Mouse (Mus musculus) CH12.LX (cell line): Measurements from ENCODE around the gene Cdk5rap2. TPM values are rescaled to one million over a fixed set of nuclear protein-coding genes. Genes with fewer than 3 reads are reported as not detected.

Source experiments
- DNase-seq: peaks from one replicate; pipeline ENCODE4 v3.0.0-alpha.2; 2013; ENCODE audit errors: extremely low read depth
- H3K27ac ChIP-seq: 2 replicates; pipeline ENCODE4 v1.5.1; 2012; ENCODE audit warnings: low read depth, mild to moderate bottlenecking, control low read depth, moderate library complexity; ENCODE audit not compliant: insufficient read depth
- H3K27me3 ChIP-seq: replicated peaks from 2 replicates; pipeline ENCODE3; 2012; ENCODE audit warnings: inconsistent platforms
- H3K36me3 ChIP-seq, 2 experiments: replicated peaks in 1 of 2; 2 replicates each; pipeline versions ENCODE3 to v1.6.1; 2012; ENCODE audit warnings: inconsistent platforms in 1 of 2, low read length in 1 of 2, mild to moderate bottlenecking in 1 of 2, mixed read lengths in 1 of 2, moderate library complexity in 1 of 2; ENCODE audit not compliant: control insufficient read depth in 1 of 2, insufficient read depth in 1 of 2
- H3K4me1 ChIP-seq, 2 experiments: 2 replicates each; pipeline ENCODE4 v1.6.1; 2012; ENCODE audit warnings: inconsistent platforms in 1 of 2, moderate library complexity in 1 of 2; ENCODE audit not compliant: insufficient read depth in 2 of 2, control insufficient read depth in 1 of 2
- H3K4me2 ChIP-seq: 2 replicates; pipeline ENCODE4 v1.6.1; 2012; ENCODE audit warnings: low read depth, mild to moderate bottlenecking, control low read depth; ENCODE audit not compliant: poor library complexity, insufficient read depth, severe bottlenecking
- H3K4me3 ChIP-seq, 3 experiments: fragments of 150-350 bp in 1 of 3; sonication (generic) in 1 of 3; replicated peaks in 1 of 3; 2 replicates each; pipeline versions ENCODE3 to v1.5.1; 2011 to 2012; ENCODE audit warnings: low read depth in 2 of 3, low read length in 2 of 3, mild to moderate bottlenecking in 2 of 3, moderate library complexity in 2 of 3, control low read depth in 1 of 3, improper control_type of control experiment in 1 of 3, inconsistent platforms in 1 of 3, mixed read lengths in 1 of 3; ENCODE audit not compliant: poor library complexity in 1 of 3
- H3K79me2 ChIP-seq: replicated peaks from 2 replicates; pipeline ENCODE4 v1.6.1; 2012; ENCODE audit warnings: mild to moderate bottlenecking, moderate library complexity; ENCODE audit not compliant: control insufficient read depth, poor library complexity, insufficient read depth, severe bottlenecking; ENCODE audit errors: extremely low read depth
- H3K9ac ChIP-seq: 2 replicates; pipeline ENCODE4 v1.6.1; 2012; ENCODE audit warnings: low read depth, mild to moderate bottlenecking, control low read depth, moderate library complexity; ENCODE audit not compliant: insufficient read depth
- H3K9me3 ChIP-seq: replicated peaks from 2 replicates; pipeline ENCODE3; 2012; ENCODE audit warnings: low read length, inconsistent platforms, mixed read lengths
- CHD1 ChIP-seq: IDR thresholded peaks from 2 replicates; pipeline ENCODE4 v1.6.1; 2012; ENCODE audit warnings: low read depth, low read length, improper control_type of control experiment, inconsistent platforms
- CHD2 ChIP-seq: IDR thresholded peaks from 2 replicates; pipeline ENCODE4 v1.6.1; 2011; ENCODE audit warnings: low read length, improper control_type of control experiment
- CTCF ChIP-seq, 2 experiments: IDR thresholded peaks in 1 of 2; conservative IDR thresholded peaks in 1 of 2; 2 replicates each; pipeline ENCODE4 v1.5.1; 2011 to 2012; ENCODE audit warnings: low read depth in 2 of 2, low read length in 2 of 2, improper control_type of control experiment in 1 of 2, inconsistent platforms in 1 of 2, mild to moderate bottlenecking in 1 of 2, moderate library complexity in 1 of 2
- E2F4 ChIP-seq: IDR thresholded peaks from 2 replicates; pipeline ENCODE4 v1.6.1; 2011; ENCODE audit warnings: low read depth, low read length, improper control_type of control experiment; ENCODE audit not compliant: insufficient replicate concordance
- ELF1 ChIP-seq: IDR thresholded peaks from 2 replicates; pipeline ENCODE4 v1.6.1; 2014; ENCODE audit warnings: low read depth, mild to moderate bottlenecking, inconsistent platforms, low read length, improper control_type of control experiment
- EP300 ChIP-seq: IDR thresholded peaks from 2 replicates; pipeline ENCODE4 v1.6.1; 2011; ENCODE audit warnings: low read length, improper control_type of control experiment
- GABPA ChIP-seq: IDR thresholded peaks from 2 replicates; pipeline ENCODE4 v1.6.1; 2012; ENCODE audit warnings: low read depth, low read length, improper control_type of control experiment, inconsistent platforms; ENCODE audit not compliant: insufficient replicate concordance
- HCFC1 ChIP-seq: IDR thresholded peaks from 2 replicates; pipeline ENCODE4 v1.6.1; 2012; ENCODE audit warnings: low read depth, mild to moderate bottlenecking, inconsistent platforms, low read length, improper control_type of control experiment
- JUN ChIP-seq: IDR thresholded peaks from 2 replicates; pipeline ENCODE4 v1.6.1; 2011; ENCODE audit warnings: low read depth, mild to moderate bottlenecking, low read length, improper control_type of control experiment, moderate library complexity; ENCODE audit not compliant: insufficient read depth
- KAT2A ChIP-seq: IDR thresholded peaks from 2 replicates; pipeline ENCODE4 v1.6.1; 2012; ENCODE audit warnings: low read length, improper control_type of control experiment, inconsistent platforms; ENCODE audit not compliant: insufficient replicate concordance
- MAZ ChIP-seq: IDR thresholded peaks from 2 replicates; pipeline ENCODE4 v1.6.1; 2012; ENCODE audit warnings: low read depth, mild to moderate bottlenecking, inconsistent platforms, low read length, improper control_type of control experiment, moderate library complexity
- MEF2A ChIP-seq: IDR thresholded peaks from 2 replicates; pipeline ENCODE4 v1.6.1; 2014; ENCODE audit warnings: low read depth, mild to moderate bottlenecking, inconsistent platforms, low read length, improper control_type of control experiment, borderline replicate concordance
- MYC ChIP-seq: IDR thresholded peaks from 2 replicates; pipeline ENCODE4 v1.6.1; 2011; ENCODE audit warnings: low read depth, mild to moderate bottlenecking, improper control_type of control experiment, low read length
- NELFE ChIP-seq: IDR thresholded peaks from 2 replicates; pipeline ENCODE4 v1.6.1; 2011; ENCODE audit warnings: low read depth, low read length, improper control_type of control experiment
- NRF1 ChIP-seq: IDR thresholded peaks from 2 replicates; pipeline ENCODE4 v1.6.1; 2014; ENCODE audit warnings: low read depth, mild to moderate bottlenecking, inconsistent platforms, low read length, improper control_type of control experiment, moderate library complexity
- PAX5 ChIP-seq: IDR thresholded peaks from 2 replicates; pipeline ENCODE4 v1.6.1; 2012; ENCODE audit warnings: low read length, inconsistent platforms, mixed read lengths
- POLR2AphosphoS2 ChIP-seq: IDR thresholded peaks from 2 replicates; pipeline ENCODE4 v1.6.1; 2011; ENCODE audit warnings: low read depth, low read length, improper control_type of control experiment
- RCOR1 ChIP-seq: conservative IDR thresholded peaks from 2 replicates; pipeline ENCODE4 v1.6.1; 2012; ENCODE audit warnings: low read depth, mild to moderate bottlenecking, inconsistent platforms, low read length, improper control_type of control experiment
- SMC3 ChIP-seq: IDR thresholded peaks from 2 replicates; pipeline ENCODE4 v1.6.1; 2011; ENCODE audit warnings: low read depth, low read length, improper control_type of control experiment
- TBP ChIP-seq: conservative IDR thresholded peaks from 2 replicates; pipeline ENCODE4 v1.6.1; 2011; ENCODE audit warnings: low read depth, low read length, improper control_type of control experiment
- TCF12 ChIP-seq: IDR thresholded peaks from 2 replicates; pipeline ENCODE4 v1.6.1; 2014; ENCODE audit warnings: low read depth, mild to moderate bottlenecking, inconsistent platforms, low read length, improper control_type of control experiment
- UBTF ChIP-seq: IDR thresholded peaks from 2 replicates; pipeline ENCODE4 v1.6.1; 2012; ENCODE audit warnings: low read depth, mild to moderate bottlenecking, inconsistent platforms, low read length, improper control_type of control experiment, moderate library complexity
- USF1 ChIP-seq: IDR thresholded peaks from 2 replicates; pipeline ENCODE4 v1.6.1; 2014; ENCODE audit warnings: low read depth, mild to moderate bottlenecking, inconsistent platforms, low read length, improper control_type of control experiment
- USF2 ChIP-seq: conservative IDR thresholded peaks from 2 replicates; pipeline ENCODE4 v1.6.1; 2011; ENCODE audit warnings: low read depth, low read length, improper control_type of control experiment
- ZC3H11A ChIP-seq: IDR thresholded peaks from 2 replicates; pipeline ENCODE4 v1.6.1; 2012; ENCODE audit warnings: low read depth, mild to moderate bottlenecking, inconsistent platforms, low read length, improper control_type of control experiment
- ZKSCAN1 ChIP-seq: IDR thresholded peaks from 2 replicates; pipeline ENCODE4 v1.6.1; 2012; ENCODE audit warnings: low read depth, inconsistent platforms, low read length, improper control_type of control experiment, borderline replicate concordance
- ZNF384 ChIP-seq: IDR thresholded peaks from 2 replicates; pipeline ENCODE4 v1.6.1; 2012; ENCODE audit warnings: low read depth, low read length, improper control_type of control experiment, inconsistent platforms
- dilution Hi-C: fragments of 300-500 bp; cut with MboI; formaldehyde crosslinking; loops from 2 replicates; pipeline ENCODE4 v1.14.3; 2020; ENCODE audit warnings: low sequenced_read_pairs; ENCODE audit not compliant: extremely low pct_unique_long_range_greater_than_20kb, extremely low pct_ligation_motif_present
- in situ Hi-C: fragments of 300-500 bp; cut with MboI; formaldehyde crosslinking; loops from 3 replicates; pipeline ENCODE4 v1.14.3; 2019; ENCODE audit warnings: low sequenced_read_pairs, low pct_ligation_motif_present, low pct_unique_long_range_greater_than_20kb, mixed read lengths
- polyA plus RNA-seq: library from polyadenylated mRNA; unstranded; fragments of >175 nt; gene quantifications from 2 replicates; pipeline ENCODE4 v1.2.1, GENCODE M21; 2012; ENCODE audit warnings: low read depth; ENCODE audit not compliant: insufficient read length
- total RNA-seq, 2 experiments: library from RNA; depleted of rRNA; stranded (reverse); fragments of 300-350 nt in 1 of 2; fragments of >200 nt in 1 of 2; gene quantifications; 2 replicates each; pipeline ENCODE4 v1.2.3; 2012 to 2014

Cdk5rap2 gene
- total and polyA plus RNA-seq, 3 experiments: 12.1 to 26.3 (median 15.9) TPM

GRCm38 (mm10) chr4:70238862-70239261 lies 171.4 kb downstream of the Cdk5rap2 start:
- Histone ChIP-seq H3K4me3 (no peak overlapping the region), H3K27me3 (no peaks in the 10 kb centered on the region), H3K27ac (no peak overlapping the region), H3K9ac (no peak overlapping the region), H3K79me2 (no peaks in the 10 kb centered on the region), H3K4me1 (no peaks in the 10 kb centered on the region), H3K36me3 (peaks cover 48 to 96% of the 10 kb centered on the region in 2 experiments), H3K9me3 (no peaks in the 10 kb centered on the region), H3K4me2 (no peak overlapping the region)
- DNase-seq: no peak
- dilution Hi-C loops: no loop called here
- in situ Hi-C loops: no loop called here
- TF ChIP-seq EP300 (no peak), MAZ (no peak), ELF1 (no peak), CHD1 (no peak), USF2 (no peak), RCOR1 (no peak), HCFC1 (no peak), TBP (no peak), GABPA (no peak), TCF12 (no peak), USF1 (no peak), CHD2 (no peak), ZNF384 (no peak), NRF1 (no peak), ZC3H11A (no peak), CTCF (conservative IDR thresholded peaks at IDR 0.05 in 1 of 2, IDR thresholded peaks at IDR 0.05 in 1 of 2; ENCODE audit: low read depth in 2 of 2, low read length in 2 of 2) (no peak), MEF2A (no peak), KAT2A (no peak)

- dilution Hi-C loops: no loop called here
These were observed 177.9 kb downstream of the Cdk5rap2 start for GRCm38 (mm10) chr4:70232383-70232782.

More at GRCm38 (mm10) chr4:70232383-70232782, 177.9 kb downstream of the Cdk5rap2 start:
- Histone ChIP-seq H3K36me3 (peaks cover 38 to 83% of the 10 kb centered on the region in 2 experiments), H3K27me3 (no peaks in the 10 kb centered on the region)
- in situ Hi-C loops: no loop called here
- DNase-seq: no peak
- no peak for TF ChIP-seq PAX5
- no peak for TF ChIP-seq JUN
- no peak for TF ChIP-seq MYC
- no peak for TF ChIP-seq ZKSCAN1
- TF ChIP-seq E2F4: no peak
- TF ChIP-seq UBTF: no peak
- TF ChIP-seq POLR2AphosphoS2: no peak
- no peak for TF ChIP-seq ELF1
- no peak for TF ChIP-seq SMC3
- TF ChIP-seq EP300: no peak
- TF ChIP-seq MEF2A: no peak
- TF ChIP-seq ZC3H11A: no peak
- TF ChIP-seq HCFC1: no peak
- no peak for TF ChIP-seq TCF12
- no peak for TF ChIP-seq MAZ
- no peak for TF ChIP-seq CHD2
- TF ChIP-seq RCOR1: no peak
- no peak for TF ChIP-seq TBP
- no peak for TF ChIP-seq NELFE
- TF ChIP-seq USF2: no peak
- TF ChIP-seq, all 38 proteins: peak for 0
- H3K4me3 ChIP-seq: no peak overlapping the region
- H3K27ac ChIP-seq: no peak overlapping the region
- no peaks in the 10 kb centered on the region for H3K9me3 ChIP-seq
- no peak overlapping the region for H3K9ac ChIP-seq
- H3K4me1 ChIP-seq: peaks cover 0 to 2% of the 10 kb centered on the region in 2 experiments; a peak in 1 of 4 replicates
- no peaks in the 10 kb centered on the region for H3K79me2 ChIP-seq
- H3K4me2 ChIP-seq: no peak overlapping the region
